Mouse (Mus musculus): ENCODE data around the gene Loxl1. TPM values are rescaled to one million over a fixed set of nuclear protein-coding genes. Genes with fewer than 3 reads are reported as not detected.

Gene Loxl1
- total RNA-seq (2023), result under 1 TPM in 1 of 2 experiments, not detected in 1; 0.18 TPM

GRCm38 (mm10) chr9:58312944-58313359, at the start of gene Loxl1:
Loxl1 (minus strand) TSS chr9:58313186.

DNA sequence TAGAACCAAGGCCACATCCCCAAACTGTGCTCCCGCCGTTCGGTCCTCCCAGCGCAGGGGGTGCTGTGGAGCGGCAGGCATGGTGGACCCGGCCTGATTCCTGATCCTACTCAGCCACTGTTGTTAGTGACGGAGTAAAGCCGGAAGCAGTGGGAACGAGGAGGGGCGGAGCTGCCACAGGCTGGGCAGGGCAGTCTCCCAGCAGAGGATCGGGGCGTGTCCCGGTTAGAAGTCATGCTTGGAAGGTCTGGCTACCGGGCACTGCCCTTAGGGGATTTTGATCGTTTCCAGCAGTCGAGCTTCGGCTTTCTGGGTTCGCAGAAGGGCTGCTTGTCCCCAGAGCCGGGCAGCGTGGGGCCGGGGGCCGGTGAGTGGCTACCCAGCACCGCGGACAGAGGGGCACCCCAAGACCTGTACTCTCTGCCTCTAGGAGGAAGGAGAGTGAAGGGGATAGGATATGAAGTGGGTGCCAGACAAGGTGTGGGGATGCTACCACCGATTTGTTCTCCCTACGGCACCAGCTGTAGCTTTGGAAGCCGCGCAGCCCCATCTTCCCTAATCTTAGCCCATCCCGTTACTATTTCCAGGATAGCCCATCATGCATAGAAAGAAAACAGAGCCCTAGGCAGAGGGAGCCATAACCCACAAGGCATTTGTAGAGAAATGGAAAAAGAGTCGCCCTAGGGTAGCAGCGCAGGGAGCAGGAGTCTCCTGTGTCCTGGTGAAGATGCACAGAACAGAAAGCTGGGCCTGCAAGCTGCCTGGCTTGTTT, 59.8 kb downstream of the Loxl1 start, which contains the start of gene Stoml1:
Gene Stoml1 (plus strand): TSS at position 132 of the 772 bp plus-strand sequence.

GRCm38 (mm10) chr9:58249592-58250192, 63.3 kb downstream of the Loxl1 start, which contains the start of gene Pml:
Pml (minus strand) TSS chr9:58249786.

Other genes starting within 250 kb of the Loxl1 start
- not detected for gene Stra6, start 249.4 kb downstream of the Loxl1 start, total RNA-seq (2023)
- gene Ccdc33, start 194.4 kb downstream of the Loxl1 start, total RNA-seq (2023), result not detected
- not detected for gene Islr, start 108.9 kb downstream of the Loxl1 start, total RNA-seq (2023)
- gene Islr2, start 108.9 kb downstream of the Loxl1 start, total RNA-seq (2023), result not detected
- gene Pml, start 63.4 kb downstream of the Loxl1 start, total RNA-seq (2023), result 10 to 100 TPM; 34.5 to 38.3 TPM
- gene Stoml1, start 60.0 kb downstream of the Loxl1 start, total RNA-seq (2023), result 10 to 100 TPM; 15.7 to 20.9 TPM
- not detected for gene Tbc1d21, start 57.3 kb upstream of the Loxl1 start, total RNA-seq (2023)
- gene Insyn1, start 175.4 kb upstream of the Loxl1 start, total RNA-seq (2023), result not detected
- 1 to 10 TPM; 4.9 to 5.9 TPM for gene Cd276, start 242.3 kb upstream of the Loxl1 start, total RNA-seq (2023)